Mouse (Mus musculus) embryonic facial prominence, embryonic 15.5 days (tissue): ENCODE data around the gene Eps15. TPM values are rescaled to one million over a fixed set of nuclear protein-coding genes. Genes with fewer than 3 reads are reported as not detected.
"Not testable (repeated sequence)": the region's sequence is repeated elsewhere in the genome, so short reads cannot be mapped to it uniquely, and the experiment has no call there.

ENCODE experiments used
- ATAC-seq: fragments of 200-750 bp; cut with Nextera tagmentation; 2 replicates; pipeline ENCODE4 v1.8.0; 2017; ENCODE audit warnings: low read depth, moderate TSS enrichment; ENCODE audit not compliant: insufficient number of reproducible peaks, low FRiP score, low TSS enrichment
- H3K27ac ChIP-seq: fragments of 300-500 bp; sonication (generic); replicated peaks from 2 replicates; pipeline ENCODE4 v1.5.1; 2015; ENCODE audit warnings: mild to moderate bottlenecking, inconsistent platforms
- H3K27me3 ChIP-seq: fragments of 300-500 bp; sonication (generic); 2 replicates; pipeline ENCODE4 v1.6.1; 2015; ENCODE audit warnings: inconsistent platforms
- H3K36me3 ChIP-seq: fragments of 300-500 bp; sonication (generic); 2 replicates; pipeline ENCODE4 v1.6.1; 2015; ENCODE audit warnings: mild to moderate bottlenecking, inconsistent platforms
- H3K4me1 ChIP-seq: fragments of 300-500 bp; sonication (generic); 2 replicates; pipeline ENCODE4 v1.6.1; 2015; ENCODE audit warnings: inconsistent platforms
- H3K4me2 ChIP-seq: fragments of 300-500 bp; sonication (generic); replicated peaks from 2 replicates; pipeline ENCODE4 v1.6.1; 2015; ENCODE audit warnings: mild to moderate bottlenecking, inconsistent platforms
- H3K4me3 ChIP-seq: fragments of 300-500 bp; sonication (generic); replicated peaks from 2 replicates; pipeline ENCODE4 v1.5.1; 2015; ENCODE audit warnings: mild to moderate bottlenecking, inconsistent platforms
- H3K9ac ChIP-seq: fragments of 300-500 bp; sonication (generic); 2 replicates; pipeline ENCODE4 v1.6.1; 2015; ENCODE audit warnings: inconsistent platforms
- H3K9me3 ChIP-seq: fragments of 300-500 bp; sonication (generic); replicated peaks from 2 replicates; pipeline ENCODE4 v1.6.1; 2016; ENCODE audit warnings: inconsistent platforms
- WGBS: fragments of 180-500 bp; shearing (Covaris S2); methylation state at CpG from one replicate; pipeline ENCODE4 v1.1.7; 2015; 5-methylcytosine and 5-hydroxymethylcytosine counted together
- polyA plus RNA-seq: library from polyadenylated mRNA; unstranded; fragments of >200 nt; fragmentation: Nextera tagmentation; extraction: Ambion mirVana; gene quantifications from 2 replicates; pipeline ENCODE4 v1.2.1, GENCODE M21; 2015

Gene Eps15
- polyA plus RNA-seq, 1 experiment from 2014 or later, result 42.8 TPM

DNA sequence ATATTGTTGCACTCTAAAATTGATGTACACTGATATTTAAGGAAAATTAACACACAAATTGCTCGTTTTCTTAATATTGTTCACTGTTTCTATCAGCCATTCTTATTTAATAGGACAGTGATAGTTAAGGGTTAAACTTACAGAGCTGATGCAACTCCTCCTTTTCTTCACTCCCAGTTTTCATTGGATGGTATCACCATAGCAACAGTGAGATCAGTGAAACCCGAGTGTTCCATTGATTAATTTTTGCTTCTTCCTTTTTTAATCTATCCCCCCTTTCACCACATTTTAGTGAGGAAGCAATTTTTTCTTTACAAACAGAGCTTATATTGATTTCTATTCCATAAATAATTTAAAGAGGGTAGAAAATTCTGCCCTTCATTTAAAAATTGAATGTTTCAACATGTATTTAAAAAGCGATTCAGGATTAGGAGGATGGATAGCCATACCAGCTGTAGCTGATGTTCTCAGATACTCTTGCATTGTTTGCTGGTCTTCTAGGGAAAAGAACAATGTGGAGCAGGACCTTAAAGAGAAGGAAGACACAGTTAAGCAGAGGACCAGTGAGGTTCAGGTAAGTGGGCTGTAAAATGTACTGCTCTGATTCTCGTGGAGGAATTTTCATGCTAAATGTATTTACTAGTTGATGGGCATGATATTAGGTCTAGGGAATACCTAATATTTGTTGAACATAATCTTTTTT lies 62.9 kb downstream of the Eps15 start:
- WGBS, result 46% methylated on average over 4 of the region's 4 CpGs

DNA sequence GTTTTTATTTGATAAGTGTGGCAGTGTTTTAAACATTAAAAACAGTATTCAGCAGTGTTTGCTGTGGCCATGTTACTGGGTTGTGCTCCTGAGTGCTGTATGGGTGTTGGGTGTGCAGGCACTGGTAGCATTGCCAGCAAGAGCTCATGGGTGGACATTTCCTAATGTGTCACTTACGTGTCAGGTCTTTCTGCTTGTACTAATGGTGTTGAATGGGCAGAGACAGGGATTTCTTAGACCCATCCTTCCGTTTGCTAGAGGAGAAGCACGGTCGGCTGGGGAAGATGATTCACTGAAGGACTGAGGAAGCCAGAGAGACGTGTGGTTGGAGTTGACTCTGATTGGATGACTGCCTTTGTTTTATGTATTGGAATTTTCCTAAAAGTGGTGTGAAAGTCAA lies 63.8 kb downstream of the Eps15 start:
- Histone ChIP-seq H3K27me3 (no peaks in the 10 kb centered on the region), H3K4me3 (no peak overlapping the region), H3K36me3 (no peaks in the 10 kb centered on the region), H3K9ac (no peak overlapping the region), H3K4me1 (no peaks in the 10 kb centered on the region), H3K4me2 (no peak overlapping the region), H3K9me3 (no peaks in the 10 kb centered on the region), H3K27ac (no peak overlapping the region)
- WGBS, result 76% methylated on average over 5 of the region's 5 CpGs
- no peak for ATAC-seq

More for the DNA sequence above, 62.9 kb downstream of the Eps15 start:
- Histone ChIP-seq H3K9me3 (no peaks in the 10 kb centered on the region), H3K4me2 (no peak overlapping the region), H3K4me1 (no peaks in the 10 kb centered on the region), H3K27ac (no peak overlapping the region), H3K9ac (no peak overlapping the region), H3K27me3 (no peaks in the 10 kb centered on the region), H3K4me3 (no peak overlapping the region), H3K36me3 (0 out of 2 replicates have a peak, but pooled peaks cover 2% of the 10 kb centered on the region)
- ATAC-seq, result no peak

- Histone ChIP-seq H3K9me3 (no peaks in the 10 kb centered on the region), H3K4me2 (no peak overlapping the region), H3K9ac (no peak overlapping the region), H3K27me3 (no peaks in the 10 kb centered on the region), H3K4me1 (no peaks in the 10 kb centered on the region), H3K27ac (no peak overlapping the region), H3K36me3 (peaks cover 39% of the 10 kb centered on the region), H3K4me3 (no peak overlapping the region)
- ATAC-seq, result no peak
- 84% methylated on average over 1 of the region's 1 CpGs for WGBS
Observed at GRCm38 (mm10) chr4:109378107-109378506, 98.0 kb downstream of the Eps15 start.

GRCm38 (mm10) chr4:109382457-109382856 lies 102.4 kb downstream of the Eps15 start:
- WGBS, result 78% methylated on average over 2 of the region's 2 CpGs
- H3K27ac ChIP-seq, result no peak overlapping the region
- no peak for ATAC-seq
- no peaks in the 10 kb centered on the region for H3K27me3 ChIP-seq
- no peak overlapping the region for H3K9ac ChIP-seq
- no peak overlapping the region for H3K4me3 ChIP-seq
- no peaks in the 10 kb centered on the region for H3K9me3 ChIP-seq
- H3K36me3 ChIP-seq, result peaks cover 20% of the 10 kb centered on the region
- no peaks in the 10 kb centered on the region for H3K4me1 ChIP-seq
- no peak overlapping the region for H3K4me2 ChIP-seq

DNA sequence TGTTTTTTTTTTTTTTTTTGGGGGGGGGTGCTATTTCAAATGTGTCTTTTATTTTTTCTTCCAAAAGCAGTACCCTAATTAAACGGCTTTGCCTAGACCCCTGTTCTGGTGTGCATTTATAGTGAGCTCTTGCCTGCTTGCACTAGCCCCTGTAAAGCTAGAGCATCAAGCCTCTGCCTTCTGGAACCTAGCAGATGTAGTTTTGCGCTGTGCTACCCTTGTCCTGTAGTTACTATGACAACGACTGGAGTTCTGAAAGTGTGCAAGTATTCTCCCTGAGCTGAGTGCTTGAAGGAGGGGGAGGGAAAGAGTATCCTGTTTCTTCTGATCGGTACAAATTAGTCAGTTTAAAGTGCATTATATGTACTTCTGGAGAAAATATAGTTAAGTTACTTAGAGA lies 105.5 kb downstream of the Eps15 start:
- Histone ChIP-seq H3K9me3 (no peaks in the 10 kb centered on the region), H3K4me1 (no peaks in the 10 kb centered on the region), H3K27ac (no peak overlapping the region), H3K9ac (no peak overlapping the region), H3K27me3 (no peaks in the 10 kb centered on the region), H3K4me3 (no peak overlapping the region), H3K4me2 (no peak overlapping the region), H3K36me3 (no peaks in the 10 kb centered on the region)
- no peak for ATAC-seq
- WGBS, result 34% methylated on average over 4 of the region's 4 CpGs

GRCm38 (mm10) chr4:109393229-109393779 lies 113.2 kb downstream of the Eps15 start:
- Histone ChIP-seq H3K4me3 (no peak overlapping the region), H3K4me2 (no peak overlapping the region), H3K9me3 (no peaks in the 10 kb centered on the region), H3K27ac (no peak overlapping the region), H3K36me3 (no peaks in the 10 kb centered on the region), H3K9ac (no peak overlapping the region), H3K27me3 (no peaks in the 10 kb centered on the region), H3K4me1 (peaks cover 9% of the 10 kb centered on the region; the same call in 1 of the 2 replicates)
- no peak for ATAC-seq
- WGBS, result 58% methylated on average over 6 of the region's 6 CpGs

DNA sequence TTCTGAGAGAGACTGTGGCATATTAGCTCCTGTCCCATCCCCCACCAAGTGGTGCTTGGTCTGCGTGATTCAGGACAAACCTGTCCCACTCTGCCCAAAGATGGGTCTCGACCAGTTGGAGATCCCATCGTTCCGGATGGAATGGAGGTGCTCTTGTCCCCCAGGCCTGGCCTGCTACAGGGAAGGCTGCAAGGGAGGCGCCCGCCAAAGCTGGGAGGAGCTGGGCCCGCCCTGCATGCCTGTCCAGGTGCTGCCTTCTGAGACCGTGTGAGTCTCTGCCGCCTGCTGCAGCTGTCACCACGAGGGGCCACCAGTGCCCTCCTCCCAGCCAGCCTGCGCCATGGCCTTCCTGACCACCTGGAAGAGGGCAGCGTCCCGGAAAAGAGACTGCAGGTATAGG lies 113.8 kb downstream of the Eps15 start:
- H3K27ac ChIP-seq, result no peak overlapping the region
- no peaks in the 10 kb centered on the region for H3K9me3 ChIP-seq
- peaks cover 9% of the 10 kb centered on the region; the same call in 1 of the 2 replicates for H3K4me1 ChIP-seq
- H3K27me3 ChIP-seq, result no peaks in the 10 kb centered on the region
- no peaks in the 10 kb centered on the region for H3K36me3 ChIP-seq
- H3K9ac ChIP-seq, result 0 out of 2 replicates have a peak overlapping the region, but pooled peaks have one; percentile 10
- peak overlapping the region; percentile 47 for H3K4me2 ChIP-seq
- ATAC-seq, result peak; percentile 65
- peak overlapping the region; percentile 9; the same call in 1 of the 2 replicates for H3K4me3 ChIP-seq
- WGBS, result 7% methylated on average over 13 of the region's 13 CpGs

DNA sequence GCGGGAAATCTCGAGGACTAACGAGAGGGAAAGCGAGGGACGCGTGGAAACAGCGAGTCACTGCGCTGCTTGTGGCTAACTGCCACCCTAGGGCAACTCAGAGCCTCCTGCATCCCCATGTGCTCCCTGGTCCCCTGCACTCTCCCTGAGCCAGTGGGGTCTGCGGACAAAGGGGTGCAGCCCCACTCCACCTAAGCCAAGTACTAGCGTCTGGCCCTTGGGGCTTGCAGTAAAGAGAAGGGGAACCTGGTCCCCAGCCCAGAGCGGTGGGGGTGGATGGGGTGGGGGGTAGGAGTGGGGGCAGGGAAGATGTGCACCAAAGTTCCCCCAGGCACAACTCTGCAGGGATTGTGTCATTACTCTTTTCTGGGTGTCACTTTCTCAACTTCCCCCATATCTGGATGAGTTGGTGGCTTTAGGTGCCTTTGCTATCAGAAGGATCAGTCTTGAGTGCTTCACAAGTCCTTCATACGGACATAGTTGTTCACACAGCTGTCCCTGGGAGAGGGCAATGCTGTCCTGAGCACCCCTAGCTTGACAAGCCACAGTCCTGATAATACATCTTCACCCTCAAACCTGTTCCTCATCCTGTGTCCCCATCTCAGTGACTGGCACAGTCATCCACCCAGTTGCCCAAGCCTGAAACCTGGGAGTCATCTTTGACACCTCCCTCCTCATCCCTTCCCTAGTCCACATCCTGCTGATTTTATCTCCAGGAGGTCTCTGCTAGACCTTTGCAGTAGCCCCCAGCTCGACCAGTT lies 114.4 kb downstream of the Eps15 start:
- peak overlapping the region; percentile 9; the same call in 1 of the 2 replicates for H3K4me3 ChIP-seq
- H3K36me3 ChIP-seq, result no peaks in the 10 kb centered on the region
- H3K27me3 ChIP-seq, result no peaks in the 10 kb centered on the region
- no peak overlapping the region for H3K27ac ChIP-seq
- WGBS, result 24% methylated on average over 13 of the region's 13 CpGs
- H3K9me3 ChIP-seq, result no peaks in the 10 kb centered on the region
- peak overlapping the region; percentile 47 for H3K4me2 ChIP-seq
- peak; percentile 50; the same call in 1 of the 2 replicates for ATAC-seq
- 0 out of 2 replicates have a peak overlapping the region, but pooled peaks have one; percentile 10 for H3K9ac ChIP-seq
- H3K4me1 ChIP-seq, result peaks cover 9% of the 10 kb centered on the region; the same call in 1 of the 2 replicates

- ATAC-seq, result no peak
- 51% methylated on average over 10 of the region's 10 CpGs for WGBS
- Histone ChIP-seq H3K27me3 (no peaks in the 10 kb centered on the region), H3K9ac (no peak overlapping the region), H3K4me1 (peaks cover 4% of the 10 kb centered on the region), H3K27ac (no peak overlapping the region), H3K4me2 (no peak overlapping the region), H3K36me3 (no peaks in the 10 kb centered on the region), H3K9me3 (no peaks in the 10 kb centered on the region), H3K4me3 (no peak overlapping the region)
Observed at GRCm38 (mm10) chr4:109400366-109400980, 120.4 kb downstream of the Eps15 start.

DNA sequence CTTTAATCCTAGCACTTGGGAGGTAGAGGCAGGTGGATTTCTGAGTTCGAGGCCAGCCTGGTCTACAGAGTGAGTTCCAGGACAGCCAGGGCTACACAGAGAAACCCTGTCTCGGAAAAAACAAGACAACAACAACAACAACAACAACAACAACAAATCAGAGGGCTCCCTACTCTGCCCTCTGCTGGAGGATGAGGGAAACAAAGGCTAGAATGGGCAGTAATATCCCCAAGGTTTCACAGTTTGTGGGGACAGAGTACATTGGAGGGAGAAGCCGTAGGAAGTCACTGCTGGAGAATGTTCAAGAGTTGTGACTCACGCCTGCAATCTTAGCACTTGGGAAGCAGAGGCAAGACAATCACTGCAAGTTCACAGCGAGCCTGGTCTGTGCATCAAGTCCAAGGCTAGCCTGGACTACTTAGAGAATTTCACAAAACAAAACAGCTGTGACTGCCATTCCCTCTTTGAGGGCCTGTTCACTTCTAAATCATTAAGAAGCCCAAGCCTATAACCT lies 121.2 kb downstream of the Eps15 start:
- peaks cover 11% of the 10 kb centered on the region for H3K4me1 ChIP-seq
- no peaks in the 10 kb centered on the region for H3K36me3 ChIP-seq
- no peak overlapping the region for H3K9ac ChIP-seq
- no peak overlapping the region for H3K4me3 ChIP-seq
- 66% methylated on average over 5 of the region's 5 CpGs for WGBS
- no peak for ATAC-seq
- no peak overlapping the region for H3K4me2 ChIP-seq
- no peaks in the 10 kb centered on the region for H3K27me3 ChIP-seq
- no peaks in the 10 kb centered on the region for H3K9me3 ChIP-seq
- no peak overlapping the region for H3K27ac ChIP-seq

- H3K4me3 ChIP-seq, H3K36me3 ChIP-seq, H3K27ac ChIP-seq, H3K4me2 ChIP-seq, H3K9me3 ChIP-seq, H3K27me3 ChIP-seq, ATAC-seq, H3K9ac ChIP-seq: not testable (repeated sequence)
- 94% methylated on average over 3 of the region's 3 CpGs for whole genome bisulfite sequencing
- peaks cover 31% of the 10 kb centered on the region for H3K4me1 ChIP-seq
Observed at GRCm38 (mm10) chr4:109404908-109405307, 124.8 kb downstream of the Eps15 start.
